Mouse (Mus musculus) layer of hippocampus, adult 9-10 months (tissue): ENCODE results near the gene Zfp607b.

Experiments
- DNase-seq: peaks from one replicate; pipeline ENCODE4 v3.0.0; 2022; ENCODE audit warnings: low spot score

The Zfp607b gene

DNA sequence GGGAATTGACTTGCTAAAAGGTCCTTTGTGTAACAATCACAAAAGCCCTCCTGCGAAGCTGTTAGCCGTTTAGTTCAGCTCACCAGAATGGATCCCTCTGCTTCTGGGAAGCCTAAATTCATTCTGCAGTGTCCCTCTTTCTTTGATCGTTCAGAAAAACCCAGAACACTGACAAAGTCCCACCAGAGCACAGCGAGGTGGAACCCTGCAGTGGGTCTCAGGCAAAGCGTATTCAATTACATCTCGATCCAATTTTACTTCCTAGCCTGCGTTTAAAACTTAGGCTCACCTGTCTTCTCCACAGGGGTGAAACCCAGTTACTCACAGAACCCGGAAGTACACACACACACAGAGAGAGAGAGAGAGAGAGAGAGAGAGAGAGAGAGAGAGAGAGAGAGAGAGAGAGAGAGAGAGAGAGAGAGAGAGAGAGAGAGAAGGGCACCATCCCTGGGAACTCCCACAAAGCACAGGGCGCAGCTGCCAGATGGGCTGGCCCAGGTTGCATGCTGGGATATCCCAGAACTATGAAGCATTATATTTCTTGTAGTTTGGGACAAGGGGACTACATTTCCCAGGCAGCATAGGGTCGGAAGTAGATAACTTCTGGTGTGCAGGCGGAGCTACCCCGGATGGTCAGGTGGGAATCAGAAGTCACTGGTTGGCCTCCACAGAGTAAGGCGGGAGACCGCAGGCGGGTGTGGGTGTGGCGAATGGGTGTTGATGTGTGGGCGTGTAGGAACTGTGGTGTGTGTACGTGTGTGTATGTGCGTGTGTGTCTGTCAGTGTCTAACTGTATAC is at the start of gene Zfp607b:
Gene Zfp607b, plus strand, starts transcription at position 526 of the 798 bp plus-strand sequence.
- DNase-seq = peak; percentile 95

DNA sequence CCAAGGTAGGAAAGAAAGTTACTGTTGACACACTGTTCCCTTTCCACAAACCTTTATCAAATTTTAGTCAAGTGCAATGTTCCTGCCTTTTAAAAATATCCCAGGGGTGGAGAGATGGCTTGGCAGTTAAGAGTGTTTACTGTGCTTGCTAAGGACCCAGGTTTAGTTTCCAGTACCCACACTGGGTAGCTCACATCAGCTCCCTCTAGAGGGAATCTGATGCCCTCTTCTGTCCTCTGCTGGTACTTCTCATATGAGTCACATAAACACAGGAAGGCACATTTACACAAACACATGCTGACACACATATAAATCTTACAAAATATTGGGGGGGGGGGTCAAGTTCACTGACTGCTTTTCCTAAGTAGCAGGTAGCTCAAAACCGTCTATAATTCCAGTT is 44.7 kb upstream of the Zfp607b start:
- DNase-seq = no peak

DNA sequence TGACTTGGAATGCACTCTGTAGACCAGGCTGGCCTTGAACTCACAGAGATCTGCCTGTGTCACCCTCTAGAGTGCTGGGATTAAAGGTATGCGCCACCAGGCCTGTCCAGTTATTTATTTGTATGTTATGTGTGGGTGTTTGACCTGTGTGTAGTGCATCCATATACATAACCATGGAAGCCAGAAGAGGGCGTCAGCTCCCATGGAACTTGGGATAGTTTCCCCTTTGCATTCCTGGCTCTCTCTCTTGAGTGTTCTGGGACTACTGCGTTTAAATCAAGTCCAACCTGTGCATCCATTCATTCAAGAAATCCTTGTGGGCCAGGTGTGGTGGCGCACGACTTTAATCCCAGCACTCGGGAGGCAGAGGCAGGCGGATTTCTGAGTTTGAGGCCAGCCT is 42.6 kb upstream of the Zfp607b start:
- no peak for DNase-seq

DNA sequence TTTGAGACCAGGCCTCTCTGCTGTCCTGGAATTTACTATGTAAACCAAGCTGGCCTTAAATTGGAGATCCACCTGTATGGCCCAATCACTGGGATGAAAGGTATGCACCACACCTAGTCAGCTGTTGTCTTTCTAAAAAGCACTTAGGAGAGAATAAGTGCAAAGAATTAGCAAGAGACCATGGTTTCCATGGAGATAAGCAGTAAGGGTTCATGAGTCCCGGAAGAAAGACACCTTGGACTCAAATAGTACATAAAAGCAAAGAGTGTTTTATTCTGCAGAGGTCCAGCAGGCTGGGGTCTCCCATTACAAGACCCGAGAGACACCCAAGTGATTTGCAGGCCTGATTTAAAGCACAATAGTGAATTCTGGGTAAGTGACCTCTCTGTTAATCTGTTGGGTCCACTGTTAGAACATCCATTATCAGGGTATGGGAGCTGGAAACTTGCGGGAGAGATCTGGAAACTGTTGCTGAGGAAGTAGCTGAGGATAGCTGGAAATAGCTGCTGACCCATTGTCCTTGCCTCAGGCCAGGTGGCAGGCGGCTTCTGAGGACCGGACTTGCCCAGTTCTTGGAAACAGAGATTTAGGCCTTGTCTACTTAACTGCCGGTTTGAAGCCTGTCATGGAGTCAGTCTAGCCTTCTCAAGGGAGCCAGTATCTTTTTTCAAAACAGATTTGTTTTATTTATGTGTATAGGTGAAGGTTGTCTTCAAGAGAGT is 41.7 kb upstream of the Zfp607b start:
- no peak for DNase-seq

DNA sequence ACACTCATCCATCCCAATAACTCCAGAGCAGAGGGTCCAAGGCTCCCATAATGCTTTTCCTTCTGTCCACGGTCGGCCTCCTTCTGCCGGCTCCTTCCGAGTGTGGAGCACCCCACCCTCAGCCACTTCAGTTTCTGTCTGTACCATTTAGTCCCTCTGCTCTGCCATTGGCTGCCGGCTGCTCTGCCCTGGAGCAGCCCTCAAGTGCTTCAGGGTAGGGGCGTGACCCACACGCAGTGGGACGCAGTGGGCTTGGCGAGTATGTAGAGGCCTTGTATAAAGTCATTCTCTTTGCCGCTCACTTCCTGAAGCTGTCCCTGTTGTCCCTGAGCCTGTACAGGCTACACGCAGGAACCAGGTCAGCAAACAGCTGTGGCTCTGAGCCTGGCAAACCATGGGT is 39.4 kb upstream of the Zfp607b start:
- no peak for DNase-seq

DNA sequence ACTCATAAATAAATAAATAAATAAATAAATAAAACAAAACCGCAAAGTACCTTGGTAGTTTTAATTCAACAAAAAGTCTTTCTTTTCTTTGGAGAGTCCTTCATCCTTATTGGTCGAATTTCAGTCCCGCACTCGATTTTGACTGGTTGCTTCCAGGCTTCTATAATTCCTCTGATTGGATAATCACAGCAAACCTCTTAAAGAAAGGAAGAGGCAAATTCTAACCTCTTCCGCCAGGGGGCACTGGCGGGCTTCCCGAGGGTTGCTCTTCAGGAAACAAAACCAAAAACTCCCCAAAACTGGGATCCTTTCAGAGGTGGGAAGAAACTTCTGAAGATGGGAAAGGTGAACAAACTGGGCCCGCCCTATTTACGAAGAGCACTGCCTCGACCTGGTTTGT is 38.2 kb upstream of the Zfp607b start:
- peak; percentile 42 for DNase-seq

DNA sequence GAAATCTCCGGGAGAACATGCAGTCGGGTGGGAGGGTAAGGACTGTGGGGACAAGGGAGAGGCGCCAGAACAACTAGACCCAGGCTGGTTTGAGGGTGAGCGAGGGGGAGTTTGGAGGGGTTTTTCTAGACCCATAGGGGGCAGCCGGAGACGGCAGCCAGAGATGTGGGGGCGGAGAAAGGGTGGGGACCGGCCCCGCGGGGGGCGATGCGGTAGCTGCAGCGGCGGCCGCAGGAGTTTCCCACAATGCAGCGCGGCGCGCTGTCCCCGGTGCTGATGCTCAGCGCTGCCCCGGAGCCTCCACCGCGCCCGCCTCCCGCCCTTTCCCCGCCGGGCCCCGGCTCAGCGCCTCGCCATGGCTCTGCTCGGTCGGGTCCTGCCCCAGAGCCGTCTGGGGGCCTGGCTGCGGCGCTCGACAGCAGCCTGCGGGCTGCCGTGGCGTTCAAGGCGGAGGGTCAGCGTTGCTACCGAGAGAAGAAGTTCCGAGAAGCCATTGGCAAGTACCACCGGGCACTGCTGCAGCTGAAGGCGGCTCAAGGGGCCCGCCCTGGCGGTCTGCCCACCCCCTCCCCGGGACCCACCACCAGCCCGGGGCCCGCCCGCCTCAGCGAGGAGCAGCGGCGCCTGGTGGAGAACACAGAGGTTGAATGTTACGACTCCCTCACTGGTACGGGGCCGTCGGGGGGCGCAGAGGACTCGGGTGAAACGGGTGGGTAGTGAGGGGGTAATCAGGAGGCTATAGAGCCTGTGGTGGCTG is 35.3 kb upstream of the Zfp607b start, which contains the start of gene Ttc9b:
Gene Ttc9b, plus strand, starts transcription at position 235 of the 757 bp plus-strand sequence.
- DNase-seq = peak; percentile 15

DNA sequence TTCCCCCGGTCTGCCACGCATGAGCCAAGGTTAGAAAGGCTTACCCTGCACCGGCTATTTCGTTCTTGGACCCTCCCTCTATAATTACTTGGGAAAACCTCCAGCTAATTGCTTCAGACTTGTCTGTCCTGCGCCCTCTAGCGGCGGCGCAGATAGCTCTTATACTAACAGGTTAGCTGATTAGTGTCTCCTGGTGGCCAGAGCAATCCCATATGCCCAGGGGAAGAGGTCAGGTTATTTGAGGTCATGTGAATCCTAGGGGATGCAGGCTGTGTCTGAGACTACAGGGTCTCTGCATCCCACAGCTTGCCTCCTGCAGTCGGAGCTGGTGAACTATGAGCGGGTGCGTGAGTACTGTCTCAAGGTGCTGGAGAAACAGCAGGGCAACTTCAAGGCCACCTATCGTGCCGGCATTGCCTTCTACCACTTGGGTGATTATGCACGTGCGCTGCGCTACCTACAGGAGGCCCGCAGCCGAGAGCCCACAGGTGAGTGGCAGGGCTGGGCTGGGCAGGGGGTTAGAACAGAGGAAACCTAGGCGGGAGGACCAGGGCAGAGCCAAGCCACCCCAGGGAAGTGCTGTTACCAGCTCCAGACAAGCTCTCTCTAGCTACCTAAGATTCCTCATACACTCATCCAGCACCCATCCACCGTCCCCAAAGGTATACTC is 34.4 kb upstream of the Zfp607b start:
- DNase-seq = peak; percentile 56

DNA sequence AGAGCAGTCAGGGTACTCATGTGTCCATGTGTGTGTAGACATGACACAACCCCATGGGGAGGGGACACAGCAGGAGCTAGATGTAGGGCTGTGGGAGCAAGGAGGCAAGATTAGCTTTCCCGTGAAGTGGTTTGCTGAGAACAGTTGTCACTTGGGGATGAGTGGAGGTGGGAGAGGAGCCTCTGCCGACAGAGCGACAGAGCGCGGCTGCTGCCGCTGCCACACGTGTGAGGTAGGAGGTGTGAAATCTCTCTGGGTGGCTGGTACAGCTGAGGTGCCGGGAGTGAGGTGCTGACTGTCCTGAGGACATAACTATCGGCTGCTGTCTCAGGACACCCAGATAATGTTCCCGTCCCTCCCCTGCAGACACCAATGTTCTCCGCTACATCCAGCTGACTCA is 33.6 kb upstream of the Zfp607b start:
- no peak for DNase-seq

DNA sequence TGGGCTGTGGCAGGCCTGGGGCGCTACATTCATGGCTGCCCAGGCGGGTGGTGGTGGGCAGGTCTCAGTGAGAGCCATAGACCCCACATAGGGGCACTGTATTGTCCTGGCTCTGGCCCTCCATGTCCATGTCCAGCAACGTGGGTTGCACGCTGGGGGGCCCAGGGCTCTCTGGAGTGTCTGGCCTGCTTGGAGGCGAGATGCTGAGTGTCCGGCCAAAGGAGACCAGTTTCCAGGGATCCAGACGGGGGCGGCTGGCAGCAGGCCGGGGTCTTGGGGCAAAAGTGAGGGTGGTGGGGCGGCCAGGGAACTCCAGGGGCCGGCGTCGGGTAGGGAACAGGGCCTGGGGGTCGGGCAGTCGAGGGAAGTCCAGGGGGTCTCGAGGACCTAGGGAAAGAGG is 32.5 kb upstream of the Zfp607b start:
- no peak for DNase-seq

DNA sequence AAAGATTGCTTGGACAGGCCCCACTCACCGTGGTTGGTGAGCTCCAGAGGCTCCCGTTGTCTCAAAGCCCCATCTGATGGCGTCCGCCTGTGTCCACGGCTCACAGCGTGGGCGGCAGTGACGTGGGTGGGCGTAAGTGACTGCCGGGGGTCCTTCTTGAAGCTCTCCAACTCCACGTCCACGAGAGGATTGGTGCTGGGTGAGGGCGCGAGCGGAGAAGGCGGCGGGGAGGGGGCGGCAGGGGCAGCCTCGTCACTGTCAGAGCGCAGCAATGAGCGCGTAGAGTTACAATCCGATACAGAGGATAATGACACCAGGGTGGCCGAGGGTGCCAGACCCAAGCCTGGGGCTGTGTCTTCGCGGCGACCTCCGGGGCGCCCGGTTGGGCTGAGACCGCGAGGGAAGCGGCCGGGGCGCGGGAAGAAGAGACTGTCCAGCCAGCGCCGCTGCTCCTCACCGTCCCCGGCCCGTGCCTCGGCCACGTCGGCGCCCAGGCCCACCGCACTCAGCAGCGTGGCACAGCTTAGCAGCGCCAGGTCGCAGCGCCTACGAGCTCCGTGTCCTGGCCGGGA is 31.2 kb upstream of the Zfp607b start:
- no peak for DNase-seq

DNA sequence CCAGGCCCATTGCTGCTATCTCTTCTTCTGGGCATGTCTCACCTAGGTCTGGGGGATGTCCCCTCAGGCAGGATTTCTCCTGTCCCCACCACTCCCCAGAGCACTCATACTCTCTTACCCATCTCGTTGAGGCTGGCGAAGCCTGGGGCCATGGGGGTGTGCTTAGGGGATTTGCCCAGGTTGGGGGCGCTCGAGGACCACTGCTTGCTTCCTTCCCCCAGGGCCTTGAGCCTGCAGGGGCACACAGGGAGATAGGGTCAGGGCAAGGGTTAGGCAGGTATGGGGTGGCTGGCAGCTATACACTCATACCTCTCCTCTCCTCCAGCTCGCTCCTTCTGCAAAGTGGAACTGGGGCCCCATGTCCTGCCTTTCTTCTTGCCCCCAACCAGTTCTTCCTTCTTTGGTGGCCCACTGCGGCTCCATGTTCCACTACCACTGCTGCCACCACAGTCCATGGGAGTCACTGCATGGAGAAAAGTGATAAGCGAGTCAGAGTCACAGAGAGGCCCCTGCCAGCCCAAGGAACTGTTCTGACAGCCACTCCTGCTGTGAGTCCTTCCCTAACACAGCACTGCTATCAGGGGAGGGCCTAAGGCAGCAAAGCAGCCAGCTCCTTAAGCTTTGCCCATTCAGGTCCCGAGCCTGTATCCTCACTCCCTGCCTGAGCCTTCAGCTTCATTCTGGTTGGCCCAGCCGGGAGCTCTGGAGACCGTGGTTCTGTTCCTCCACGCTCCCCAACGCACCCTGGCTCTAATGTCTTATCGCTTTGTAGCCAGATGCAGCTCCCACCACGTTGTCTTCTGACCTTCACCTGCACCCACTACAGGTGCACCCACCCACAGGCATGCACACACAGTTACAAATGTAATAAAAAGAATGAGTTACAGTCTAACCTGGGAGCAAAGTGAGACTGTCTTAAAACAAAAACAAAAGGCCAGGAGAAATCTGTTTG is 30.2 kb upstream of the Zfp607b start:
- DNase-seq = no peak

DNA sequence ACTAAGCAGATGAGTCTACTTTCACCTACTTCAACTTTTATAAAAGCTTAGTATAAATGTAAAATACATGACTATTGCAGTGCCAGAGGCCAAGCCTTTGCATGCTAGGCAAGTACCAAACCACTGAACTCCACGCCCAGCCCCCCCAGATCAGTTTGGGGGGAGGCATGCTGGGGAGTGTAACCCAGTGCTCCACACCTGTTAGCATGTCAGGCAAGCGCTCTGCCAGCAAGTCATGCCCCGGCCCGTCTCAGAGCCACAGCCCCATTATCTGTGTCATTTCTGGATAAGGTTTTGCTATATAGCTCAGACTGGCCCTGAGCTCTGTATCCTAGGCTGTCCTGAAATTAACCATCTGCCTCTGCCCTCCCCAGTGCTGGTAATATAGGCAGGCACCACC is 27.1 kb upstream of the Zfp607b start:
- DNase-seq = no peak

DNA sequence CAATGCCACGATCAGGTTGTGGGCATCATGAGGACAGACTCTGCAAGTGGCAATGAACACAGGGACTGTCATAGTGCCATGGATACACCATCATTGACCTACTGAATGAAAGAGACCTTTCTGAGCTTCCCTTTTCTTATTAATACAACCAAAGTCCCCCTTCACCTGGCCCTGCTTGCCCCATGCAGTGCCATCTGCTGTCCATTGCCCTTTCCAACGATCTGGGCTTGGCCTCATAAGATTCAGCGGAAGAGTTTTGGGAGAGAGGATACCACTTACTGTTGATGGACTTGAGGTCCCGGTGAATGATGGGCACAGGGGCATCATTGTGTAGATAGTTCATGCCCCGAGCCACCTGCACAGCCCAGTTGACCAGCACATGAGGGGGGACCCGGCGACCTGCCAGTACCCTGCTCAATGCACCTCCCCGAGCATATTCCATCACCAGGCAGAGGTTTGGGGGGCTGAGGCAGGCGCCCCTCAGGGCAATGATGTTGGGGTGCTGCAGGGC is 16.0 kb upstream of the Zfp607b start:
- DNase-seq = no peak

DNA sequence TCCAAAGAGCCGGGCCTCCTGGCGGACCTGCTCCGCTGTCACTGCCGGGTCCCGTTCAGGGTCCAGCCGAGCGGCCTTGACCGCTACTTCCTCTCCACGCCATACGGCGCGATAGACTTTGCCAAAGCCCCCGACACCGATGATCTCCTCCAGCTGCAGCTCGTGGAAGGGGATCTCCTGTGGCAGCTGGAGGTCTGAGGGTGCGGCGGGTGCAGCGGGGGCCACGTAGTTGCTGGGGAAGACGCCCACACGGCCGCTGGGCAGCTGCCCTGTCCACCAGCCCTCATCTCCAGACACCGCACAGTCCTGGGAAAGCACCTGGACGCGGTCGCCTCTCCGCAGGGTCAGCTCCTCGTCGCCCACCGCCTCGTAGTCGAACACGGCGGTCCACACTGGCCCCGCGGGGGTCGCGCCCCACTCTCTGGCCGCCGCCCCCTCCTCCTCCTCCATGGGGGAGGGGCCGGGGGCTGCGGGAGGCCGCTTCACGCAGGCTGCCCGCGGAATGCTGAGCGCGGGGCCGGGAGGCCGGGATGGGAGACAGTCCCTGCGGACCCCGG is 15.5 kb upstream of the Zfp607b start:
- no peak for DNase-seq

DNA sequence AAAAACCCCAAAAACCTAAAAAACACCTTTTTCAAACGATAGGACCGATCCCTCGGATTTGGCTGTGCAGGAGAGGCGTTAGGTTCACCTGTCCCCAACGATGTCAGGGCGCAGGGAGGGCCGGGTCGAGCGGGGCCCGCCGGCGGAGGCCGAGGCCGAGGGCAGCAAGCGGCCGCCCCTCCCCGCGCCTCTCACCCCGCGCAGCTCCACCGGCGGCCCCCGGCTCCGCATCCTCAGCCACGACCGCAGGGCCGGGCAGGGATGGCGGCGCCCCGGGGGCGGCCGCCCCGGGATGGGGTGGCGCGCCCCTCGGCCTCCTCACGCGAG is 15.0 kb upstream of the Zfp607b start:
- DNase-seq = no peak

DNA sequence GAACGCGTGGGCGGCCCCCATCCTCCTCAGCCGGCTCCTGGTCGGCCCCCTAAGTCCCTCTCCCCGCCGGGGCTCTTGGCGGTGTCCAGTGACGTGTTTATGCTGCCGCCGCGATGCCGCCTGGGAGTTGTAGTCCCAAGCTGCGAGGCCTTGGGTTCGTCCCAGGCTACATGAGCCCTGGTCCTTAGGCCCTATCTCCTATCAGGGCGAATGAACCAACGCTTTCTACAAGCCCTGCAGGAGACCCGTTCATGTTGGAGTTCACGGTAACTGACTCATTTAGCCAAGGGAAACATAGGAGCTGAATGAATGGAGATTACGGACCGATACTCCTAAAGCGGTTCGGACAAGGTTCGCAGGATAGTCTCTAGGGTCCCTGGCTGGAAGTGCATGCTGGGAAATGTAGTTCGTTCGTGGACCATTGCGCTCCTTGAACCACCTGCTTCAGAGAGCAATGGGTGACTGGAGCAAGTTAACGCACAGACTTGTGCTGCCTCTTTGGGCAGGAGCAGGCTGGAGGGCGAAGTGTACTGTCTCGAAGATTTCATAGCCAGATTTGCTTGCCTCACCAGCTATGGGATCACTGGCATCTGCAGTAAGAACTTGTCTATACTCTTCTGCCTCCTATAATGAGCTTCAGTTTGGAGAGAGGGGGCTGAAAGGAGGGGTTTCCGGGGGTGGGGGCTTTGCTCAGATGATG is 14.5 kb upstream of the Zfp607b start, which contains the start of gene Map3k10:
Gene Map3k10, minus strand, starts transcription at position 77 of the 700 bp plus-strand sequence.
- peak; percentile 92 for DNase-seq

DNA sequence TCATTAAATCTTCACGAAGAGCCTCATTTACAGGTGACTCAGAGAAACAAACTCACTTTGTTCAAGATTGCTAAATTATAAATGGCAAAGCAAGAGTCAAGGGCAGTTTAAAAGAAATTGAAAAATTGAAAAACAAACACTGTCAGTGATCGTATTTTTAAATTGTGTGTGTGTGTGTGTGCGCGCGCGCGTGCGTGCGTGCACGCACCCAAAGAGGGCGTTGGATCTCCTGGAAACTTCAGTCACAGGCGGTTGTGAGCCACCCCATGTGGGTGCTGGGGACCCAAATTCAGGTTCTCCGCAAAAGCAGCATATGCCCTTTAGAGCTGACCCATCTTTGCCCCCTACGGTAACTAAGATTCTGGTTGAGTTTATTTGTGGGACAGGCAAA is 13.9 kb upstream of the Zfp607b start:
- no peak for DNase-seq

DNA sequence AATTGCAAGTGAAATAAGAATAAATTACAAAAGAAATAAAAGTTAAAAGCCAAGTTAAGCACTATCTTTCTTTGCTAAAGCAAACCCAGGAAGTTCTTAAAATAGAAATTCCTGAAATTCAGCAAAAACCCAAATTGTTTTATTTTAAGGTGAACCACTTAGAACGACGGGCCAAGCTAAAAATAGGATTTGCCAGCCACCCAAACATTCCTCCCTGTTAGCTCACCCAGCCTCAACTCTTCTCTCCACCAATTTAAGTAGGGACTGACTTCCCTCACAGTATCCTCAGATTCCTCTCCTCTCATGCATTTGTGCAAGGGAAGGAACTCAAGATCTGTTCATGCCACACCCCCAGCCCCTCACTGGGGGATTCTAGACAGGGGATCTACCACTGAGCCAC is 5.9 kb upstream of the Zfp607b start:
- DNase-seq = no peak

DNA sequence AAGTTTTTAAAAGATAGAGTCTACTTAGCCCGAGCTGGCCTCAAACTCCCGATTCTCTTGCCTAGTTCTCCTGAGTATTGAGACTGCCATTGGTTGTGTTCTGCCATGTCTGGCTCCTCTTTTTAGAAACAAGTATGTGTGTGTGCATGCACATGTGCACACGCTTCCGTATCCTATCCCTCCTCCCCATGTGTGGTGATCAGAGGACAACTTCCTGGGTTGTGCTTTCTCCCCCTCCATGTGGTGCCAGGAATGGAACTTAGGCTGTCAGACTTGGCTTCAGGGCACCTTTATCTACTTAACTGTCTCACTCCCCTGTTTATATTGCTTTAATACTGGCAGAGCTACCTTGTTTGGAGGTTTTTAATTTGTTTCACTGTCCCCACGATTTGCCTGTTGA is 3.9 kb upstream of the Zfp607b start:
- DNase-seq = no peak
